Mouse (Mus musculus) forebrain, postnatal 0 days (tissue): ENCODE results near the gene Phkg1. TPM values are rescaled to one million over a fixed set of nuclear protein-coding genes. Genes with fewer than 3 reads are reported as not detected.

Experiments used
- ATAC-seq: fragments of 200-750 bp; cut with Nextera tagmentation; 2 replicates; pipeline ENCODE4 v1.8.0; 2017; ENCODE audit warnings: mild to moderate bottlenecking, moderate library complexity
- DNase-seq: peaks from one replicate; pipeline ENCODE4 v3.0.0-alpha.2; 2015
- H3K27ac ChIP-seq: fragments of 300-500 bp; sonication (generic); 2 replicates; pipeline ENCODE4 v1.5.1; 2014; ENCODE audit warnings: low read depth, mild to moderate bottlenecking, antibody characterized with exemption, low read length, moderate library complexity, mixed read lengths
- H3K27me3 ChIP-seq: fragments of 300-500 bp; sonication (generic); 2 replicates; pipeline ENCODE4 v1.6.1; 2014; ENCODE audit warnings: mild to moderate bottlenecking, low read length, mixed read lengths; ENCODE audit not compliant: insufficient read depth
- H3K36me3 ChIP-seq: fragments of 300-500 bp; sonication (generic); 2 replicates; pipeline ENCODE4 v1.6.1; 2014; ENCODE audit warnings: mild to moderate bottlenecking, moderate library complexity; ENCODE audit not compliant: insufficient read depth
- H3K4me1 ChIP-seq: fragments of 300-500 bp; sonication (generic); 2 replicates; pipeline ENCODE4 v1.6.1; 2014; ENCODE audit warnings: antibody characterized with exemption; ENCODE audit not compliant: insufficient read depth
- H3K4me2 ChIP-seq: fragments of 300-500 bp; sonication (generic); 2 replicates; pipeline ENCODE4 v1.6.1; 2014; ENCODE audit warnings: low read depth, mild to moderate bottlenecking, moderate library complexity
- H3K4me3 ChIP-seq: fragments of 300-500 bp; sonication (generic); 2 replicates; pipeline ENCODE4 v1.5.1; 2014; ENCODE audit warnings: low read depth, low read length, mixed read lengths
- H3K9ac ChIP-seq: fragments of 300-500 bp; sonication (generic); 2 replicates; pipeline ENCODE4 v1.6.1; 2014; ENCODE audit warnings: mild to moderate bottlenecking
- H3K9me3 ChIP-seq: fragments of 300-500 bp; sonication (generic); 2 replicates; pipeline ENCODE4 v1.6.1; 2016; ENCODE audit warnings: low read length
- CTCF ChIP-seq: sonication (generic); IDR thresholded peaks from 2 replicates; pipeline ENCODE4 v1.5.1; 2016; ENCODE audit warnings: antibody characterized with exemption, control low read depth, low read depth
- WGBS: fragments of 180-500 bp; shearing (Covaris S2); extraction: QIAGEN DNeasy Blood & Tissue Kit; methylation state at CpG from one replicate; pipeline ENCODE4 v1.1.7; 2014; 5-methylcytosine and 5-hydroxymethylcytosine counted together
- polyA plus RNA-seq: library from polyadenylated mRNA; unstranded; fragments of >200 nt; fragmentation: Nextera tagmentation; extraction: Ambion mirVana; gene quantifications from 2 replicates; pipeline ENCODE4 v1.2.1, GENCODE M21; 2015
- total RNA-seq: library from RNA; depleted of rRNA; stranded (reverse); fragments of >200 nt; gene quantifications from 2 replicates; pipeline ENCODE4 v1.2.3, GENCODE M21; 2014

The Phkg1 gene
- total and polyA plus RNA-seq, 2 experiments from 2014 or later, result 1.3 to 1.4 TPM

GRCm38 (mm10) chr5:129940281-129940680 is 41.9 kb upstream of the Phkg1 start:
- DNase-seq (no peak), ATAC-seq (no peak)
- Histone ChIP-seq H3K27ac (no peak overlapping the region), H3K36me3 (no peaks in the 10 kb centered on the region), H3K4me1 (0 out of 2 replicates have a peak, but pooled peaks cover 3% of the 10 kb centered on the region), H3K4me3 (no peak overlapping the region), H3K27me3 (no peaks in the 10 kb centered on the region), H3K9ac (no peak overlapping the region), H3K9me3 (no peaks in the 10 kb centered on the region), H3K4me2 (no peak overlapping the region)
- no peak for TF ChIP-seq CTCF
- WGBS, result 58% methylated on average over 2 of the region's 2 CpGs

DNA sequence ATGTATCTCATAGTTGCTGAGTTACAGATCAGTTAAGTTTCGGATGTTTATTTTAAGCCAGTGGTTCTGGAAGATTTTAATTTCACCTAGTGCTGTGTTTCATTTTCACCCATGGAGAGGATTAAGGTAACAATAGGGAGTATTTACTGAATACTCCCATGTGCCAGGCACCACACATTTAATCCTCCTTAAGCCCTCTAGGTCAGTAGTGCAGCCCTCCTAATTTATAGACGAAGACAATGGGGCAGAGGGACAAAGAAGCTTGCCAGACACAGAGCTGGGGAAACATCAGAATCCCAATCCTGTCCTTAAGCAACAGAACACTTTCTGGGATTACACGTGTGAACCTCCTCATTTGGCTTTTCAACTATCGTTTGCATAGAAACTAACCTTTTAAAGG is 38.6 kb upstream of the Phkg1 start:
- Histone ChIP-seq H3K4me1 (no peaks in the 10 kb centered on the region), H3K9me3 (no peaks in the 10 kb centered on the region), H3K9ac (no peak overlapping the region), H3K4me2 (no peak overlapping the region), H3K27ac (no peak overlapping the region), H3K4me3 (no peak overlapping the region), H3K36me3 (no peaks in the 10 kb centered on the region), H3K27me3 (no peaks in the 10 kb centered on the region)
- DNase-seq (no peak), ATAC-seq (no peak)
- TF ChIP-seq CTCF, result no peak
- 12% methylated on average over 4 of the region's 4 CpGs for WGBS

DNA sequence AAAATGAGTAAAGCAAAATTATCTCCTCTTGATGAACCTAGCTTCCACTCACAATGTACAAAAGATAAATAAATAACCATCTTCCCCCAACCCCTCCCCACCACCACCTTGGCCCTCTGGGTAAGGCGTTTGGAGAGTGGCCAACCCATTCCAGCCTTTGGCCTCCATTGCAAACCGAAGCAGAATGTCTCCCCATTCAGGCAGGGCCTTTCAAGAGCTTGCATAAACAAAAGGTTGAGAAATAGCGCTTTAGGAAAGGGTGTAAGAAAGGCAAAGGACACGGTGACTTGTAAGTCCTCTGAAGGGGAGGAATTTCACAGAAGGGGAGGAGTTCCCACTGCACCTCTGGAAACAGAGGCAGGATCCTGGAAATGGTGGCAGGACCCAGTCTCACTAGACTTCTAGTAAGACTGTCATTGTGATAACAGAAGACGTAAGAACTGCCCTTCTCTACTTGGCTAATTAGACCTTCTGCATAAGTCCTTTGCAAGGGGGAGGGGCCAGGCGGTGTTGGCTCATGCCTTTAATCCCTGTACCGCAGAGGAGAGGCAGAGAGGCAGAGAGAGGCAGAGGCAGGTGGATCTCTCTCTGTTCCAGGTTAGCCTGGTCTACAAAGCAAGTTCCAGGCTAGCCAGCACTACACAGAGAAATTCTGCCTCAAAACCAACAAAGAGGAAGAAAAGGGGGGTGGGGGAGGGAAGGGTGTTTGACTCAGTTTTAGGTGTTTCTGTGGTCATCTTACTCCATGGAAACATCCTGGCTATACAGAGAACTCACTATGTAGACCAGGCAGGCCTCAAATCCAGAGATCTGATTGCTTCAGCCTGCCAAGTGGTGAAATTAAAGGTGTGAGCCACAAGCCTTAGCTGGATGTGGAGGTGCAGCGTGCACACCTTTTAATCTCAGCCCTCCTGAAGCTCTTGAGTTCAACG is 31.8 kb upstream of the Phkg1 start:
- Histone ChIP-seq H3K36me3 (no peaks in the 10 kb centered on the region), H3K9ac (no peak overlapping the region), H3K27me3 (no peaks in the 10 kb centered on the region), H3K27ac (no peak overlapping the region), H3K4me1 (no peaks in the 10 kb centered on the region), H3K9me3 (no peaks in the 10 kb centered on the region), H3K4me3 (no peak overlapping the region), H3K4me2 (no peak overlapping the region)
- DNase-seq (no peak), ATAC-seq (no peak)
- TF ChIP-seq CTCF, result no peak
- 39% methylated on average over 9 of the region's 9 CpGs for WGBS

DNA sequence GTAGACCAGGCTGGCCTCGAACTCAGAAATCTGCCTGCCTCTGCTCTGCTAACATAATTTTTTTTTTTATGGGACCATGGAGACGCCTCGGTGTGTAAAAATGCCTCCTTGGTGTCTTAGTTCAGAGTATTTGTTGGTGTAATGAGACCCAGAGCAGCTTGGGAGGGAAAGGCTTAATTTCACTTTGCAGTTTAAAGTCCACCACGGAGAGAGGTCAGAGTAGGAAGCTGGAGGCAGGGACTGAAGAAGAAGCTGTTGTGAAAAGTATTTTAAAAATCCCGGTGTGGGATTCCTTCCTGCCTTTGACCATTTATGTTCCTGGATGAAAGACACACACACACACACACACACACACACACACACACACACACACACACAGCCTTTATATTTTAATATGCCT is 27.6 kb upstream of the Phkg1 start:
- no peak for TF ChIP-seq CTCF
- Histone ChIP-seq H3K4me1 (no peaks in the 10 kb centered on the region), H3K4me3 (no peak overlapping the region), H3K27me3 (no peaks in the 10 kb centered on the region), H3K4me2 (no peak overlapping the region), H3K9ac (no peak overlapping the region), H3K27ac (no peak overlapping the region), H3K36me3 (no peaks in the 10 kb centered on the region), H3K9me3 (no peaks in the 10 kb centered on the region)
- no peak for DNase-seq
- 82% methylated on average over 5 of the region's 5 CpGs for WGBS
- ATAC-seq, result no peak

DNA sequence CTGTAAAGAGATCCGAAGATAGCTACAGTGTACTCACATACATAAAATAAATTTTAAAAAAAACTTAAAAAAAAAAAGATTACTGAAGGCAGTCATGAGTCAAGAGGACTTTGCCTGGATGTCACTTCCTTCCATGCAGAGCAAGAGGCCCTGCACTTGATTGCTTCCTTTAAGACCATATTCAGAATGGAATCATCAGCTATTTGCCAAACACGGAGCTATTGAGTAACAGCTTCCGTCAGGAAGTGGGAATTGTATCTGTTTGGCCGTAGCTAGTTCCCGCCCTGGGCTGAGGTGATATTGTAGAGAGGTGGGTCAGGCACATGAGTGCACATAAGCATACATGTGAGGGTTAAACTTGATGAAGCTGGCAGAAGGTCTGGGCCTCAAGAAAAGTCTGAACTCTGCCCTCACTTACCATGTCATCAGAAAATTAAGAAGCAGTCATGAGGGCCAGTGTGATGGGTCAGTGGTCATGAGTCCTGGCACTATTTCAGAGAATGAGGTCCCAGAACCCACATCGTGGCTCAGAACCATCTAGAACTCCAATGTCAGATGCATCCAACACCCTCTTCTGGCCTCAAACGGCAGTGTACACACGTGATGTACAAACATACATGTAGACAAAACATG is 26.6 kb upstream of the Phkg1 start:
- Histone ChIP-seq H3K9me3 (no peaks in the 10 kb centered on the region), H3K9ac (no peak overlapping the region), H3K27ac (no peak overlapping the region), H3K36me3 (no peaks in the 10 kb centered on the region), H3K27me3 (no peaks in the 10 kb centered on the region), H3K4me1 (no peaks in the 10 kb centered on the region), H3K4me3 (no peak overlapping the region), H3K4me2 (no peak overlapping the region)
- no peak for ATAC-seq
- no peak for TF ChIP-seq CTCF
- no peak for DNase-seq
- 89% methylated on average over 8 of the region's 8 CpGs for WGBS

DNA sequence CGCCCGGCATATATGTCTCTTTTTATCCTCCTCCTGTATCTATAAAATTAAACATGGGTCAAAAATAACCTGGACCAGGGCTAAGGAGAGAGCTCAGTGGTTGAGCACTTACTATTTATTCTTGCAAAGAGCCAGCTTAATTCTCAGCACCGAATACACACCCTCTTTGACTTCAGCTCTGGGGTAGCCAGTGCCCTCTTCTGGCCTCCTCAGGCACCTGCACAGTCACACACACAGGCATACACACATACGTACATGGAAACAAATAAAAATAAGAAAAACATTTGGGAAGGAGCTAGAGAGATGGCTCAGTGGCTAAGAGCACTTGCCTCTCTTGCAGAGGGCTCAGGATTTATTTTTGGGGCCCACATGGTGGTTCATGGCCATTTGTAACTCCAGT is 23.6 kb upstream of the Phkg1 start:
- 96% methylated on average over 4 of the region's 4 CpGs for WGBS
- Histone ChIP-seq H3K4me3 (no peak overlapping the region), H3K27me3 (no peaks in the 10 kb centered on the region), H3K9me3 (no peaks in the 10 kb centered on the region), H3K27ac (no peak overlapping the region), H3K4me2 (no peak overlapping the region), H3K36me3 (no peaks in the 10 kb centered on the region), H3K4me1 (no peaks in the 10 kb centered on the region), H3K9ac (no peak overlapping the region)
- no peak for DNase-seq
- no peak for ATAC-seq
- no peak for TF ChIP-seq CTCF

DNA sequence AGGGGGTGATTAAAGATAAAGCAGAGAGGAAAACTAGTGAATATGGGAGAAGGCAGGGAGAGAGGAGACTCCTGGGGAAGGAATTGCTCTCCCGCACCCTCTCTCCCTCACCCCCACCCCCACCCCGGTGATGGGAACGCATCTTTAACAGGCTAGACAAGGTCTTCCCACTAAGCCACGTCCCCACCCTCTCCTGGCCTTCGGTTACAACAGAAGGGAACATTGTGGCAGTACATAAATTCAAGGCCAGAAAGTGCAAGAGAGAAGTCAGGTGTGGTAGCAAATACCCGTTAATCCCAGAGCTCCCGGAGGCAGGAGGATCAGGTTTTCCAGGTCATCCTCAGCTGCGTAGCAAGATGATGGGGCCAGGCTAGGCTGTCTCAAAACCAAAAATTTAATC is 21.0 kb upstream of the Phkg1 start:
- DNase-seq, result no peak
- H3K4me1 ChIP-seq, result no peaks in the 10 kb centered on the region
- no peak overlapping the region for H3K4me2 ChIP-seq
- H3K4me3 ChIP-seq, result no peak overlapping the region
- no peak overlapping the region for H3K27ac ChIP-seq
- no peak for TF ChIP-seq CTCF
- H3K9ac ChIP-seq, result no peak overlapping the region
- 69% methylated on average over 8 of the region's 8 CpGs for WGBS
- no peaks in the 10 kb centered on the region for H3K9me3 ChIP-seq
- no peaks in the 10 kb centered on the region for H3K27me3 ChIP-seq
- no peaks in the 10 kb centered on the region for H3K36me3 ChIP-seq
- ATAC-seq, result no peak
